Mouse (Mus musculus) hindbrain, embryonic 13.5 days (tissue): ENCODE data around the gene Hivep1. TPM values are rescaled to one million over a fixed set of nuclear protein-coding genes. Genes with fewer than 3 reads are reported as not detected.
A peak's percentile ranks its signal among the peaks of the same experiment; 100 is the strongest.

Source experiments
- ATAC-seq: fragments of 200-750 bp; cut with Nextera tagmentation; 2 replicates; pipeline ENCODE4 v1.8.0; 2017; ENCODE audit warnings: moderate TSS enrichment; ENCODE audit not compliant: low FRiP score
- H3K27ac ChIP-seq: fragments of 300-500 bp; sonication (generic); 2 replicates; pipeline ENCODE4 v1.5.1; 2015; ENCODE audit warnings: inconsistent platforms, mild to moderate bottlenecking, moderate library complexity
- H3K27me3 ChIP-seq: fragments of 300-500 bp; sonication (generic); 2 replicates; pipeline ENCODE4 v1.6.1; 2015; ENCODE audit warnings: mild to moderate bottlenecking, inconsistent platforms
- H3K36me3 ChIP-seq: fragments of 300-500 bp; sonication (generic); 2 replicates; pipeline ENCODE4 v1.6.1; 2015; ENCODE audit warnings: mild to moderate bottlenecking, inconsistent platforms
- H3K4me1 ChIP-seq: fragments of 300-500 bp; sonication (generic); replicated peaks from 2 replicates; pipeline ENCODE4 v1.6.1; 2015; ENCODE audit warnings: inconsistent platforms
- H3K4me2 ChIP-seq: fragments of 300-500 bp; sonication (generic); 2 replicates; pipeline ENCODE4 v1.6.1; 2015; ENCODE audit warnings: inconsistent platforms, mild to moderate bottlenecking, moderate library complexity
- H3K4me3 ChIP-seq: fragments of 300-500 bp; sonication (generic); 2 replicates; pipeline ENCODE4 v1.5.1; 2015; ENCODE audit warnings: mild to moderate bottlenecking, inconsistent platforms
- H3K9ac ChIP-seq: fragments of 300-500 bp; sonication (generic); 2 replicates; pipeline ENCODE4 v1.6.1; 2015; ENCODE audit warnings: mild to moderate bottlenecking, inconsistent platforms
- H3K9me3 ChIP-seq: fragments of 300-500 bp; sonication (generic); 2 replicates; pipeline ENCODE4 v1.6.1; 2016; ENCODE audit warnings: inconsistent platforms
- WGBS: fragments of 180-500 bp; shearing (Covaris S2); methylation state at CpG from one replicate; pipeline ENCODE4 v1.1.7; 2015; 5-methylcytosine and 5-hydroxymethylcytosine counted together
- polyA plus RNA-seq: library from polyadenylated mRNA; unstranded; fragments of >200 nt; fragmentation: Nextera tagmentation; extraction: Ambion mirVana; gene quantifications from 2 replicates; pipeline ENCODE4 v1.2.1, GENCODE M21; 2015

Hivep1 gene
- polyA plus RNA-seq, 1 experiment from 2014 or later: 21.1 TPM

- 48% methylated on average over 13 of the region's 13 CpGs for WGBS
- H3K4me3 ChIP-seq: no peak overlapping the region
- H3K4me1 ChIP-seq: peaks cover 46% of the 10 kb centered on the region
- H3K4me2 ChIP-seq: no peak overlapping the region; the same call in 1 of the 2 replicates
- 0 out of 2 replicates have a peak overlapping the region, but pooled peaks have one; percentile 19 for H3K9ac ChIP-seq
- H3K27ac ChIP-seq: peak overlapping the region; percentile 82
- no peaks in the 10 kb centered on the region for H3K9me3 ChIP-seq
- peaks cover 7% of the 10 kb centered on the region; the same call in 1 of the 2 replicates for H3K36me3 ChIP-seq
- H3K27me3 ChIP-seq: no peaks in the 10 kb centered on the region
- ATAC-seq: peak; percentile 41; the same call in 1 of the 2 replicates
Measured at GRCm38 (mm10) chr13:42101440-42102190, 49.8 kb downstream of the Hivep1 start.

- no peaks in the 10 kb centered on the region for H3K9me3 ChIP-seq
- peak overlapping the region; percentile 20 for H3K4me3 ChIP-seq
- peak; percentile 93 for ATAC-seq
- H3K27ac ChIP-seq: peak overlapping the region; percentile 88
- H3K36me3 ChIP-seq: peaks cover 5% of the 10 kb centered on the region; the same call in 1 of the 2 replicates
- peaks cover 46% of the 10 kb centered on the region for H3K4me1 ChIP-seq
- 12% methylated on average over 8 of the region's 8 CpGs for WGBS
- H3K4me2 ChIP-seq: peak overlapping the region; percentile 47
- H3K27me3 ChIP-seq: no peaks in the 10 kb centered on the region
- peak overlapping the region; percentile 43; the same call in 1 of the 2 replicates for H3K9ac ChIP-seq
Measured at GRCm38 (mm10) chr13:42102980-42103379, 51.2 kb downstream of the Hivep1 start.

DNA sequence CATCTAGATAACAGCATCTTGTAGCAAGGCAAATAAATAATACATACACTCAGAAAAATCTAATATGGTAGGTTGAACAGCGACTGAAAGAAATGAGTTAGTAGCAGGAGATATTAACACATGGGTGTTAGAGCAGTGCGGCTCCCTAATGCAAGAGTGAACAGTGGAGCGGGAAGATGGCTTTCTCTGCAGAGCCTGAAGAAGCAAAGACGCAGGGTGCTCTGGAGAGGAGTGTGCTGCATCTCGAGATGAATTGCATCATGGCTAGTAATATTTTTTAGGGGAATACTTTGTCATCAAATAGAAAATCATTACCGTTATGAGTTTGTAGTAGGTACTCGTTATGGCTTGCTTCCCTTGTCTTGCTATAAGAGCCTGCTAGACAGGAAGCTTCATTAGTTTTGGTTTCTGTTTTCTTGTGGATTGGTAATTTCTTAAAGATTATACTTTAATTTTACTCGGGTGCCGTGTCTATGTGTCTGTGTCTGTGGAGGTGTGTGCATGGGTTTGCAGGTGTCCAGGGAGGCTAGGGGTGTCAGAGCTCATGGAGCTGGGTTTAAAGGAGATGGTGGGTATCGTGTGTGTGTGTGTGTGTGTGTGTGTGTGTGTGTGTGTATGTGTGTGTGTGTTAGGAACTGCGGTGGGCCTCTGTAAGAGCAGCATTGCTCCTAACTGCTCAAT, 51.8 kb downstream of the Hivep1 start:
- Histone ChIP-seq H3K9ac (peak overlapping the region; percentile 53), H3K4me2 (peak overlapping the region; percentile 47), H3K27ac (peak overlapping the region; percentile 88), H3K9me3 (no peaks in the 10 kb centered on the region), H3K36me3 (no peaks in the 10 kb centered on the region), H3K4me1 (peaks cover 53% of the 10 kb centered on the region), H3K27me3 (no peaks in the 10 kb centered on the region), H3K4me3 (peak overlapping the region; percentile 20)
- 57% methylated on average over 11 of the region's 11 CpGs for WGBS
- peak; percentile 73 for ATAC-seq

DNA sequence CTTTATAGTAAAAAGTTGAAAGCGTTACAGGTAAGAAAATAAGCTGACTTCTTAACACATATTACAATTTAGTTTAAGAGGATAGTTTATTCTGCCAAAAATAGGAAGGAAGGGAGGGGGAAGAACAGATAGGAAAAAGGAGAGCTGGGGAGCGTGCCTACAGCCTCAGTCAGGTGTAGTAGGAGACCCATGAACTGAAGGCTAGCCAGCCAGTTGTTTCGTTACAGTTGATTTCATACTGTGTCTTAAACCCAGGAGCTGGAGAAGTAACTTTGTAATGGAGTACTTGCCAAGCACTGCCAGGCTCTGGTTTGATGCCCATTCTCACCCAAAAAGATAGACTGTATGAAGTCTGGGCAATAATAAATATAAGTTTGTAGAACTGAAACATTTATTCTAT, 52.5 kb downstream of the Hivep1 start:
- Histone ChIP-seq H3K4me2 (no peak overlapping the region), H3K9me3 (no peaks in the 10 kb centered on the region), H3K9ac (no peak overlapping the region), H3K4me1 (peaks cover 54% of the 10 kb centered on the region), H3K27ac (no peak overlapping the region), H3K36me3 (no peaks in the 10 kb centered on the region), H3K27me3 (no peaks in the 10 kb centered on the region), H3K4me3 (no peak overlapping the region)
- no peak for ATAC-seq
- WGBS: 88% methylated on average over 3 of the region's 3 CpGs

GRCm38 (mm10) chr13:42108483-42109215, 56.8 kb downstream of the Hivep1 start:
- Histone ChIP-seq H3K4me2 (no peak overlapping the region), H3K9ac (no peak overlapping the region), H3K9me3 (no peaks in the 10 kb centered on the region), H3K27me3 (no peaks in the 10 kb centered on the region), H3K4me1 (peaks cover 36% of the 10 kb centered on the region), H3K27ac (no peak overlapping the region), H3K36me3 (no peaks in the 10 kb centered on the region), H3K4me3 (no peak overlapping the region)
- 73% methylated on average over 11 of the region's 11 CpGs for WGBS
- ATAC-seq: no peak

DNA sequence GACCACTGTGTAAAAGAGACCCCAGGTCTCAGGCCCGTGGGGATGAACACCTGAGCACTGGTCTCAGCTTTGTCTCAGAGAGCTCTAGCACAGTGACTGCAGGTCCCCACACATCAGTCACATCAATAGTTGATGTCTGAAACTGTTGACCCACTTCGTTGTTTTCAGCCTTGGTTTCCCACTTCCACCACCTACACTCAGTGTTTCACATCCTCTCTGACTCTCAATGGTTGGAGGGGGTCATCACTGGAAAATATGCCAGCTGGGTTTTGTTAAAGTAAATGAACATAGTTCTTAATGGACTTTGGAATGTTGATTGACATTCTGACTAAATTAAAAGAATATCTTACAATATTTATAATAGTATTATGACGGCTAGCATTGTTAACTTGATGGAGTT, 58.6 kb downstream of the Hivep1 start:
- H3K9ac ChIP-seq: no peak overlapping the region
- H3K27ac ChIP-seq: no peak overlapping the region
- no peaks in the 10 kb centered on the region for H3K36me3 ChIP-seq
- no peak for ATAC-seq
- no peak overlapping the region for H3K4me2 ChIP-seq
- H3K9me3 ChIP-seq: no peaks in the 10 kb centered on the region
- WGBS: 90% methylated on average over 3 of the region's 3 CpGs
- no peaks in the 10 kb centered on the region for H3K27me3 ChIP-seq
- peaks cover 27% of the 10 kb centered on the region for H3K4me1 ChIP-seq
- no peak overlapping the region for H3K4me3 ChIP-seq

GRCm38 (mm10) chr13:42112071-42112470, 60.2 kb downstream of the Hivep1 start:
- no peak for ATAC-seq
- 86% methylated on average over 6 of the region's 6 CpGs for WGBS
- no peaks in the 10 kb centered on the region for H3K9me3 ChIP-seq

DNA sequence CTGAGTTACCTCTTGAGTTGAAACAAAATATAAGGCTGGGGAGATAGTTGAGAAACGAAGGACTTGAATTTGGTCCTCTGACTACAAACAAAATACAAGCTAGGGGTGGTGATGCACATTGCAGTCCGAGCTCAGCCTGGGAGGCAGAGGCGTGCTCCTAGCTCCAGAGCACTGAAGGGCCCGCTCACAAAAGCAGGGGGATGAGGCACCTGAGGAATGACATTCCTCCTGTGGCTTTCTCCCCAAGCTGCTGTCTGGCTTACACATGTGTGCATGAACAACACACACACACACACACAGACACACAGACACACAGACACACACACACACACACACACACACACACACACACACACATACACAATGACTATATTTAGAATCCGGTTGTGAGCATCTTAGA, 60.9 kb downstream of the Hivep1 start:
- Histone ChIP-seq H3K9me3 (no peaks in the 10 kb centered on the region), H3K4me3 (no peak overlapping the region), H3K4me2 (no peak overlapping the region), H3K27me3 (no peaks in the 10 kb centered on the region), H3K27ac (no peak overlapping the region), H3K36me3 (no peaks in the 10 kb centered on the region), H3K9ac (no peak overlapping the region), H3K4me1 (peaks cover 25% of the 10 kb centered on the region)
- no peak for ATAC-seq
- WGBS: 76% methylated on average over 5 of the region's 5 CpGs

More at GRCm38 (mm10) chr13:42112071-42112470, 60.2 kb downstream of the Hivep1 start:
- H3K27ac ChIP-seq: no peak overlapping the region
- no peak overlapping the region for H3K9ac ChIP-seq
- H3K4me2 ChIP-seq: no peak overlapping the region
- peaks cover 25% of the 10 kb centered on the region for H3K4me1 ChIP-seq
- H3K36me3 ChIP-seq: no peaks in the 10 kb centered on the region
- no peak overlapping the region for H3K4me3 ChIP-seq
- H3K27me3 ChIP-seq: no peaks in the 10 kb centered on the region

- Histone ChIP-seq H3K4me2 (no peak overlapping the region), H3K27me3 (no peaks in the 10 kb centered on the region), H3K9me3 (no peaks in the 10 kb centered on the region), H3K27ac (no peak overlapping the region), H3K36me3 (no peaks in the 10 kb centered on the region), H3K4me1 (peaks cover 19% of the 10 kb centered on the region), H3K9ac (no peak overlapping the region), H3K4me3 (no peak overlapping the region)
- WGBS: 95% methylated on average over 7 of the region's 7 CpGs
- no peak for ATAC-seq
Measured at GRCm38 (mm10) chr13:42113601-42114000, 61.8 kb downstream of the Hivep1 start.

DNA sequence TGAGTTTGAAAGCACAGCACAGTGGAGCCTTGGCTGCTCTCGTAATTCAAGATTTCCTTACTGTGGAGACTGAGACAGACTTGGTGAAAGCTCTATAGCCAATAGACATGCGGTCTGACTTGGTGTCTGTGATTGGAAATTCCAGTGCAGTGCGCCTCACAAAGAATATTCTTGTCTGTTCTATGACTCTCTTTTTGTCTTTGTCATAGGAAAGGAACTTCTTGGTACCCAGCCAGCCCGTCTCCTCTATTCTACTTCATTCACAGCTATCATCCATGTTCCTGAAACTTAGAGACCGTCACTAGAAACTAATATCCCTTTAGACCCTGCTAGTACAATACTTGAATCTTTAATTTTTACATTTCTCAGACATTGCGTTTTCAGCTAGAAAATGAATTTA, 64.5 kb downstream of the Hivep1 start:
- Histone ChIP-seq H3K36me3 (no peaks in the 10 kb centered on the region), H3K4me2 (no peak overlapping the region), H3K9me3 (no peaks in the 10 kb centered on the region), H3K27ac (no peak overlapping the region), H3K9ac (no peak overlapping the region), H3K4me1 (peaks cover 23% of the 10 kb centered on the region), H3K4me3 (no peak overlapping the region), H3K27me3 (no peaks in the 10 kb centered on the region)
- no peak for ATAC-seq
- 85% methylated on average over 6 of the region's 6 CpGs for WGBS

- Histone ChIP-seq H3K9ac (no peak overlapping the region), H3K36me3 (peaks cover 7% of the 10 kb centered on the region; the same call in 1 of the 2 replicates), H3K9me3 (no peaks in the 10 kb centered on the region), H3K27me3 (no peaks in the 10 kb centered on the region), H3K27ac (no peak overlapping the region), H3K4me3 (no peak overlapping the region), H3K4me2 (no peak overlapping the region), H3K4me1 (peaks cover 21% of the 10 kb centered on the region)
- no peak for ATAC-seq
- WGBS: 90% methylated on average over 2 of the region's 2 CpGs
Measured at GRCm38 (mm10) chr13:42119062-42119461, 67.2 kb downstream of the Hivep1 start.

GRCm38 (mm10) chr13:42121106-42121776, 69.4 kb downstream of the Hivep1 start:
- no peak for ATAC-seq
- Histone ChIP-seq H3K4me1 (peaks cover 17% of the 10 kb centered on the region), H3K4me3 (no peak overlapping the region), H3K36me3 (peaks cover 7% of the 10 kb centered on the region; the same call in 1 of the 2 replicates), H3K27ac (no peak overlapping the region), H3K9me3 (no peaks in the 10 kb centered on the region), H3K27me3 (no peaks in the 10 kb centered on the region), H3K9ac (no peak overlapping the region), H3K4me2 (no peak overlapping the region)
- 84% methylated on average over 5 of the region's 5 CpGs for WGBS
